Mouse (Mus musculus) forelimb bud, embryonic 11.5 days (tissue): ENCODE measurements around the gene Tsc2.
"Not testable (repeated sequence)": the region's sequence is repeated elsewhere in the genome, so short reads cannot be mapped to it uniquely, and the experiment has no call there.

Source experiments
- DNase-seq: peaks from one replicate; pipeline ENCODE4 v3.0.0-alpha.2; 2012; ENCODE audit warnings: low read depth, low spot score

Gene Tsc2

GRCm38 (mm10) chr17:24632167-24632812 lies at the start of gene Tsc2, which contains the start of gene Nthl1:
Gene Tsc2 (minus strand): TSS chr17:24632630.
Gene Nthl1 (plus strand): TSS chr17:24632680.
- peak; percentile 89 for DNase-seq

GRCm38 (mm10) chr17:24677500-24678080 lies 45.2 kb upstream of the Tsc2 start:
- no peak for DNase-seq

GRCm38 (mm10) chr17:24676877-24677276 lies 44.4 kb upstream of the Tsc2 start:
- DNase-seq, result no peak

DNA sequence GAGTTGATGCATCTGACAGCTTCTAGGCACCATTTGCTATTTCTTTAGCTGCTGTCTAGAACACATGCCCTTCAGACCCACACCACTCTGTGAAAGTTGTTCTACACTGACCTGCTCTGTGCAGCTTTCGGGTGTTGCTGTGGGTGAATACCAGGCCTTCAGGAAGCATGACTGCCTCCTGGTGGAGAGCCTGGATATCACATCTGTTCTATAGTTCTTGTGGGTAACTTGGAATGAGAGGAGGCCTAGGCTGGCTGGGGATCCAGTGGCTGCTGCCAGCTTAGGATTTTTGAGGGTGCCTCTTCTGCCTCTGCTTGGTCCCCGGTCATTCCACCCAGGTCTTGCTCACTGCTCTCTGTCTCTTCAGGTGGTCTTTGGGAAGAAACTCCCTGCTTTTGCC lies 43.8 kb upstream of the Tsc2 start:
- peak; percentile 85 for DNase-seq

DNA sequence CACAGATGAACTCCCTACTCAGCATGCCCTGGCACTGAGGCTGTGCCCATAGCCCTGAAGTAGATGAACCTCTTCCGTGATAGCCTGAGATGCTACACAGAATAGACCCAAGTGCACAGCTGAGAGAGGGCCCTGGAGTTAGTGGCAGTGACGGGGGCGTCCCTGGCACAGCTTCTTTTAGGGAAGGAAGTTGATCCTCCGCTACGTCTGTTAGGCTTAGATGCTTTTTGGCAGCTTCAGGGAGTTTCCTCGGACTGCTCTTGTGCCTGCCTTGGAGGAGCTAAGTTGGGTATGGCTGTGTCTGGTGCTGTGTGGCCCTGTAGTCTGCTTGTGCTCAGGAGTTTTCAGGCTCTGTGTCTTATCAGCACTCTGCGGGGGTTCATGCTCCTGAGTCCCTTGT lies 41.8 kb upstream of the Tsc2 start:
- DNase-seq, result no peak

- DNase-seq, result no peak
Observed at GRCm38 (mm10) chr17:24672141-24672540, 39.7 kb upstream of the Tsc2 start.

DNA sequence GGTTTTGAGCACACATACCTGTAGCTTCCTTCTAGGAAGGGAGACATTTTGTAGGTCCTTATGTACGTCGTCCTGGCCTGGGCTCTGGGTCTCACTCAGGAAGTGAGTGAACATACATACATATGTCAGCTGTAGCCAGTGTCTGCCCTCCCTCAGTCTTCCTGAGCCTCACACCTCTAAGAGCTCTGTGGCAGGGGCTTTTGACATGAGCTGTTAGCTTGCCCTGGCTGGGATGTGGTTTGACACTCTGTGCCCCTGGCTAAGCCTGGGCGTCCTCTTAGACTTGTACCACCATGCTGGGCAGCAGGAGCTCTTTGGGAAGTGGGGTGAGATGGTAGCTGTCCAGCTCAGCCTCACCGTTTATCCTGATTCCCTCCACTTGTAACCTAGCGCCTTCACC lies 38.9 kb upstream of the Tsc2 start:
- DNase-seq, result no peak

DNA sequence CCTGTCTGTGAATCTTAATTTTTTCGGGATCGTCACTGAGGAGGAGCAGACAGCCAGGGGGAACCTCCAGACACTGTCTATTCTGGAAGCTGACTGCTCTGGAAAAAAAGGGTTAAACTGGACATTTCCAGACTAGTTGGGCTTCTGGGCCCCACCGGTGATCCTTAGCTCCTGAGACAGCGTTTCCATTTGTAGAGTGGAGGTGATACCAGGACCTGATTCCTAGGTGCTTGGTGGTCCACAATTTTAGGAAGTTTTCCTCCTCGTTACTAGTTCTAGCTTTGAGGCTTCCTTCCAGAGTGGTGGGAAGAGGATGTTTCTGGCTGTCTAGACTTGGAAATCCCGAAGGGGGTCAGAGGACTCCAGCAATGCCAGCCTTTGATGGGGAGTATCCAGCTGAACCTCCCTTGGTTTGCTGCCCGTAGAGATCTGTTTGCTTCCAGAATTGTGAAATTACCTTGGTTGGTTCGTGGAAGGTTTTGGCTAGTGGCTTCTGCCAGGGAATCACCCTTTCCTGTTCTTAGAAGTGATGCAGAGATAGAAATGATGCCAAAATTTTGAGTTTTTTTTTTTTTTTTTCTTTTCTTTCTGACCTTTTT lies 37.9 kb upstream of the Tsc2 start:
- DNase-seq, result no peak

GRCm38 (mm10) chr17:24669545-24670245 lies 37.3 kb upstream of the Tsc2 start, which contains the start of gene Zfp598:
Gene Zfp598 (plus strand): TSS chr17:24669687.
- peak; percentile 94 for DNase-seq

- not testable (repeated sequence) for DNase-seq
Observed at GRCm38 (mm10) chr17:24669214-24669544, 36.7 kb upstream of the Tsc2 start.

DNA sequence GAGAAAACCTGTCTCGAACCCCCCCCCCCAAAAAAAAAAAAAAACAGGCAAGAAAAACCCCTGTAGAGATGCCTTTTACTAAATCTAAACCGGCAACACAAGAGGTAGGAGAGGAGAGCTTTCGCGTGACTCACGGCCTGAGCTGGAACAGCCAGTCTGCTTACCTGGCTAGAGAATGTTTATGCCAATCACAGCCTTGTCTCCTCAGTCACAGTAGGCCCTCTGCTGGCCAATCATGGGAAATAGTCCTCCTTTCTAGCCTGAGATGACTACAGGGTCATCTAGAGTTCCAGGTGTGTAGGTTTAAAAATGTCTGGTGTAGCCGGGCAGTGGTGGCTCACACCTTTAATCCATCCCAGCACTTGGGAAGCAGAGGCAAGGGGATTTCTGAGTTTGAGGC lies 35.0 kb upstream of the Tsc2 start:
- peak; percentile 67 for DNase-seq

- DNase-seq, result not testable (repeated sequence)
Observed at GRCm38 (mm10) chr17:24667011-24667410, 34.6 kb upstream of the Tsc2 start.

DNA sequence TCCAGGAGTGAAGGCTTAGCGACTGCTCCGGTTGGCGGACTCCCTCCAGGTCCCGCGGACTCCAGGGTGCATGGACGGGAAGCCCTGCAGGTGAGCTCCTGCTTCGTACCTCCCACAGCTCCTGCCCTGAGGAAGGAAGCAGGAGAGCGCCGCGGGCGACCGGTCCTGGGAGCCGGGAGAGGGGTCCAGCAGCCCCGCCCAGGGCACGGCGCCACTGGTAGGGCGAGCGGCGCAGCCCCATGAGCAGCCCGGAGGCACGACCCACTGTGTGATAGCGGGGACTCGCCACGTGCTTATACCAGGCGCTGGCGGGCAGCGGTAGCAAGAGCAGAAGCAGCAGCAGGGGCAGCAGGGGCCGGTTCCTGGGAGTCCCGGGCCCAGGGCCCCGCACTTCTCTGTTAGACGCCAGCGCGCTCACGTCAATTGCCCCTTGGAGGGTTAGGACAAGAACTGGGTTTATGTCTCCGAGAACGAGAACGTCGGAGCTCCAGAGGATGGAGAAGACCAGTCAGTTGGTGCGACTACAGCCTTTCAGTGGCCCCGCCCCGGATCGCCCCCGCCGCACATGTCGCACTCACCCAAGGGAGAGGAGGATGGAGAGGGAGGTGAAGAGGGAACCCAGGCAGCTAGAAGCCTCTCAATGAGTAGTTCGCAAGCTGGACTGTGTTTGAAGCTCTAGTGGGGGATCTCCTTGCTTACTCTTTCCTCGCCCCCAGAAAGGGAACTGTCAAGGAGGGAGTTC lies 25.8 kb upstream of the Tsc2 start, which contains the start of gene Npw:
Gene Npw, minus strand, starts transcription at position 441 of the 742 bp plus-strand sequence.
- DNase-seq, result no peak

GRCm38 (mm10) chr17:24654969-24655368 lies 22.5 kb upstream of the Tsc2 start:
- no peak for DNase-seq

GRCm38 (mm10) chr17:24653967-24654710 lies 21.7 kb upstream of the Tsc2 start:
- peak; percentile 54 for DNase-seq

DNA sequence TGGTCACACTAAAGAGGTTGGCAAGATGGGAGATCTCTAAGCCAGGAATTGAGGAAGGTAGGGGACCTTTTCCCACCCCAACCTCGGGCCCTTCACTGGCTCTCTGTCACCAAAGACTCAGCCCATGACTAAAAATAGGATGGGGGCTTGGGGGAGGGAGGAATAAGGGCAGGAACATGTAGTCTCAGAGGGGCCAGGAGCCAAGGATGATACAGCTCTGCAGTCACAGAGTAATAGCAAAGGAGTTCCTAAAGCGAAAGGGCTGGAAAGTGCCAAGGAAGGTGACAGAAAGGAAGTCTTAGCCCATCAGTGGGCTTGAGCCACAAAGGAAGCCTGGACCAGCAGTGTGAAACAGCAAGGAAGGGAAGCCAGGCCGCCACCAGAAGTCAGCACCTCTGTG lies 19.4 kb upstream of the Tsc2 start:
- no peak for DNase-seq

- DNase-seq, result no peak
Observed at GRCm38 (mm10) chr17:24650766-24651165, 18.3 kb upstream of the Tsc2 start.

- peak; percentile 37 for DNase-seq
Observed at GRCm38 (mm10) chr17:24650070-24650616, 17.7 kb upstream of the Tsc2 start, which contains the start of gene Slc9a3r2. Gene Slc9a3r2 (minus strand): TSS chr17:24650327.

DNA sequence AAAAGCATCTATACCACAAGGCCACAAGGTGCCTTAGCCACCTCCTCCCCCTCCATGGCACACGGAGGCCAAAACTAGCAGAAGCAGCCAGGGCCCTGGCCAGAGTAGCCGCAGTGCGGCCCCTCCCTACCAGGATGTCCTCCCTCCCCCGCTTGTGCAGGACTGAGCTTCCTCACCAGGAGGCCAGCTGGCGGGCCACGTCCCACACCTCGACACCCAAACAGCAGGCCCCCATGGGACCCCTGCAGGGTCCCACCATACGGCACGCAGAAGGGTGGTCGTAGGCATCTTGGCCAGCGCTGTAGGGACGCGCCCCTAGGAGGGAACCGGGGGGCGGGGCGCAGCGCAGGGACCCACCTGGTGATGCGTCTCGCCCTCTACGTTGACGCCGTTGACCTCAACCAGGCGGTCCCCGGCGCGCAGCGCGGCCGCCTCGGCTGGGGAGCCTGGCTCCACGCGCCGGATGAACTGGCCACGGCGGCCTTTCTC lies 17.2 kb upstream of the Tsc2 start:
- no peak for DNase-seq

DNA sequence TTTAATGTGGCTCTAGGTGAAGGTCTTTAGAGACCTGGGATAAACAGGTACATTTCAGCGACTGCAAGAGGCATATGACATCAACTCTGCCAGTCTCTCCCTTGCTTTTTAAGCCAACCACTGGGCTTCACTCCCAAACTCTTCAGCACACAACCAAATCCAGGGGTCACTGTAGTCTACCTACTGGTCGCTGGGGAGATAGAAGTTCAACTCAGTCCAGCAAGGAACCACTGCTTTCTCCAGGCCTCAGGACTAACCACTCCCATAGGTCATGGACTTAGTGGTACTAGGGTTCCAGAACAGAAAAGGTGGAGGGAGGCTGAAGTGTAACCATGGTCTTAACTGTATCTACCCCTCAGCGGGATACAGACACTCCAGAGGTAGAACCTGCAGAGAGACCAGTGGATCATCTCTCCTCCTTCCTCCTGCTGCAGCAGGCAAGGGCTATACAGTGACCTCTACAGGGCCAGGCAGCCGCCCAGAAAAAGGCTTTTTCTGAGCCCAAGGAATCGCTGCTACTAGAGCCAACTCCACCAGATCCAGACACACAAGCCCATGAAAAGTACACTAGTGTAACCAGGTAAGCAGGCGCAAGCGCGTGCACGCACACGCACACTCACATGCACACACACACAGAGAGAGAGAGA lies 16.4 kb upstream of the Tsc2 start:
- DNase-seq, result no peak
